Comparison of ENCODE assay signal across 9 mouse cellular contexts in the genomic region with DNA sequence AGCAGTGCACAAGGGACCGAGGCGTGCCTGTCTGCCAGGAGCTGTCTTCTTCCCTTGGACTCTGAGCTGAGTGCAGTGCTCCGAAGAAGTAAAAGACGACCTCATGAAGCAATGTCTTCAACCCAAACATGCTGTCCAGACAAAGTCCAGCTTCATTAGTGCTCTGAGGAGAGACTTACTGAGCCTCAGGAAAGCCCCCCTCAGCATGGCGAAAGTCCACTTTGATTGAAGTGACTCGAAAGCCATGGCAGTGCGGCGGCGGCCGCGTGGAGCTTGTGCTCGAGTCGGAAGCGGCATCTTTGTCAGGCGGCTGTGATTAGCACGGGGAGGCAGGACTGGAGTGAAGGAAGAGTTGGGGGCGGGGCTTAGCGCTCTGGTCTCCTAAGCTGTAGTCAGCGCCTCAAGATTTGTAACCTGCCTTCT.
DNase-seq lines count a peak whose midpoint lies in the region; ATAC-seq and TF ChIP-seq lines count a peak whose summit lies in the region.
"Had no signal": no experiment of that assay in that cellular context is flagged by ENCODE, and none has a peak within 500 bp of the region (broad histone marks: within the 10 kb centered on the region; RNA-seq: fewer than 3 reads in every experiment).

No protein-coding gene starts in this region.

- TF ChIP-seq POLR2A in heart, adult 2 months (IDR thresholded peaks at IDR 0.05; ENCODE audit: insufficient read depth, low read depth, low read length): peak; percentile 40; the same call in 1 of the 2 replicates

- H3K4me3 ChIP-seq in heart, adult 2 months: no peak overlapping the region; the same call in 1 of the 2 replicates
- peak overlapping the region; percentile 54 for H3K4me3 ChIP-seq in gastrocnemius, adult 2 months
- peak overlapping the region; percentile 22 for H3K4me3 ChIP-seq in intestine, postnatal 0 days (ENCODE audit: low read depth, low read length)
- H3K4me3 ChIP-seq in liver, embryonic 15.5 days (replicated peaks): peak overlapping the region; percentile 14; the same call in 1 of the 2 replicates

- H3K4me2 ChIP-seq in intestine, postnatal 0 days (replicated peaks; ENCODE audit: low read depth): peak overlapping the region; percentile 59
- H3K4me2 ChIP-seq in liver, embryonic 15.5 days: peak overlapping the region; percentile 47

- H3K27me3 ChIP-seq in heart, adult 2 months (ENCODE audit: control insufficient read depth, insufficient read depth, low read length): no peaks in the 10 kb centered on the region
- H3K27me3 ChIP-seq in intestine, postnatal 0 days (replicated peaks; ENCODE audit: control insufficient read depth, insufficient read depth, low read length): no peaks in the 10 kb centered on the region
- H3K27me3 ChIP-seq in liver, embryonic 15.5 days: peaks cover 22% of the 10 kb centered on the region

- H3K36me3 ChIP-seq in heart, adult 2 months (ENCODE audit: control insufficient read depth, insufficient read depth, low read length): no peaks in the 10 kb centered on the region
- H3K36me3 ChIP-seq in intestine, postnatal 0 days (ENCODE audit: control insufficient read depth, insufficient read depth): no peaks in the 10 kb centered on the region
- H3K36me3 ChIP-seq in liver, embryonic 15.5 days (replicated peaks): no peaks in the 10 kb centered on the region
- H3K36me3 ChIP-seq: G1E had no signal

- H3K9ac ChIP-seq in heart, adult 2 months (ENCODE audit: low read depth, low read length): peak overlapping the region; percentile 68
- H3K9ac ChIP-seq in intestine, postnatal 0 days (ENCODE audit: low read depth, low read length): peak overlapping the region; percentile 45; the same call in 1 of the 2 replicates
- no peak overlapping the region for H3K9ac ChIP-seq in liver, embryonic 15.5 days

- H3K27ac ChIP-seq in heart, adult 2 months: no peak overlapping the region
- peak overlapping the region; percentile 66 for H3K27ac ChIP-seq in gastrocnemius, adult 2 months
- peak overlapping the region; percentile 69 for H3K27ac ChIP-seq in intestine, postnatal 0 days (ENCODE audit: low read depth, low read length)
- H3K27ac ChIP-seq in liver, embryonic 15.5 days (replicated peaks): no peak overlapping the region

- no peak for TF ChIP-seq CTCF in heart, adult 2 months (IDR thresholded peaks at IDR 0.05)
- TF ChIP-seq CTCF in gastrocnemius, adult 2 months (IDR thresholded peaks at IDR 0.05): no peak
- no peak for TF ChIP-seq CTCF in intestine, postnatal 0 days (IDR thresholded peaks at IDR 0.05; ENCODE audit: low read depth)

- peaks cover 6% of the 10 kb centered on the region for H3K4me1 ChIP-seq in heart, adult 2 months (ENCODE audit: control insufficient read depth, insufficient read depth, low read length)
- peaks cover 10% of the 10 kb centered on the region for H3K4me1 ChIP-seq in intestine, postnatal 0 days (replicated peaks; ENCODE audit: control insufficient read depth, insufficient read depth, low read length)
- H3K4me1 ChIP-seq in liver, embryonic 15.5 days (replicated peaks): peaks cover 27% of the 10 kb centered on the region

- no peaks in the 10 kb centered on the region for H3K79me2 ChIP-seq in heart, adult 2 months (replicated peaks; ENCODE audit: control insufficient read depth, insufficient read depth, low read length)

- 8% methylated on average over 19 of the region's 19 CpGs for WGBS in heart, adult 2 months
- WGBS in intestine, postnatal 0 days: 2% methylated on average over 19 of the region's 19 CpGs
- WGBS in liver, embryonic 15.5 days (ENCODE audit: insufficient replicate concordance): 5% methylated on average over 19 of the region's 19 CpGs

- intact Hi-C loops in heart, adult 2 months (cut with DNase I): no loop called here
- intact Hi-C loops in gastrocnemius, adult 2 months (cut with DNase I): no loop called here

- DNase-seq in heart, adult 2 months: peak; percentile 62 to 66
- no peak for DNase-seq in heart, adult 8-10 months (ENCODE audit: low spot score)
- peak; percentile 62 for DNase-seq in adrenal gland, postnatal 14 days
- peak; percentile 74 for DNase-seq in gastrocnemius, adult 2 months
- peak; percentile 81 for DNase-seq in neural tube, embryonic 10.5 days (ENCODE audit: extremely low spot score, low spot score)
- no peak for DNase-seq in urinary bladder, postnatal 36 days (ENCODE audit: low spot score in 2 of 2)

- no peak for TF ChIP-seq EP300 in heart, adult 2 months (IDR thresholded peaks at IDR 0.05; ENCODE audit: insufficient read depth, low read depth, low read length)

- peak; percentile 72 for ATAC-seq in intestine, postnatal 0 days
- peak; percentile 6; the same call in 1 of the 2 replicates for ATAC-seq in liver, embryonic 15.5 days (ENCODE audit: insufficient read depth)

- no peaks in the 10 kb centered on the region for H3K9me3 ChIP-seq in intestine, postnatal 0 days (ENCODE audit: control insufficient read depth)
- no peaks in the 10 kb centered on the region for H3K9me3 ChIP-seq in liver, embryonic 15.5 days (replicated peaks)

Comparison
In these comparisons a context has a peak if more than half of its experiments do, and no peak if none do; other contexts are left out.
1. DNase-seq: peak in heart, adult 2 months (2 of 2), adrenal gland, postnatal 14 days (single experiment), gastrocnemius, adult 2 months (single experiment) and neural tube, embryonic 10.5 days (single experiment); none in heart, adult 8-10 months (single experiment) and urinary bladder, postnatal 36 days (0 of 2).
2. H3K27ac ChIP-seq: peak in gastrocnemius, adult 2 months (single experiment) and intestine, postnatal 0 days (single experiment); none in heart, adult 2 months (single experiment) and liver, embryonic 15.5 days (single experiment).